Mouse (Mus musculus): ENCODE results near the gene Igfbp5.

The Igfbp5 gene

GRCm38 (mm10) chr1:72869275-72869674, 5.4 kb downstream of the Igfbp5 start:
- CTCF ChIA-PET = no interaction called here

GRCm38 (mm10) chr1:72868429-72869215, 6.1 kb downstream of the Igfbp5 start:
- CTCF ChIA-PET = no interaction called here

- CTCF ChIA-PET = no interaction called here
Observed at GRCm38 (mm10) chr1:72867346-72867745, 7.3 kb downstream of the Igfbp5 start.

- CTCF ChIA-PET = interaction anchor here (0.6 to 0.8 kb wide), 2 partner anchors 960 to 1187 kb away, joined by 4 to 5 read pairs; no protein-coding TSS in a partner anchor
Observed at GRCm38 (mm10) chr1:72866417-72866816, 8.3 kb downstream of the Igfbp5 start.

GRCm38 (mm10) chr1:72865900-72866299, 8.8 kb downstream of the Igfbp5 start:
- CTCF ChIA-PET = interaction anchor here (0.8 kb wide), 1 partner anchor 1188 kb away, joined by 5 read pairs; no protein-coding TSS in a partner anchor

- CTCF ChIA-PET = no interaction called here
Observed at GRCm38 (mm10) chr1:72864272-72864671, 10.4 kb downstream of the Igfbp5 start.

- CTCF ChIA-PET = no interaction called here
Observed at GRCm38 (mm10) chr1:72863692-72864091, 11.0 kb downstream of the Igfbp5 start.

- CTCF ChIA-PET = no interaction called here
Observed at GRCm38 (mm10) chr1:72862248-72862647, 12.4 kb downstream of the Igfbp5 start.

- CTCF ChIA-PET = no interaction called here
Observed at GRCm38 (mm10) chr1:72861702-72862101, 13.0 kb downstream of the Igfbp5 start.

GRCm38 (mm10) chr1:72860502-72860901, 14.2 kb downstream of the Igfbp5 start:
- CTCF ChIA-PET = no interaction called here

GRCm38 (mm10) chr1:72859963-72860362, 14.7 kb downstream of the Igfbp5 start:
- CTCF ChIA-PET = no interaction called here

- CTCF ChIA-PET = no interaction called here
Observed at GRCm38 (mm10) chr1:72858874-72859273, 15.8 kb downstream of the Igfbp5 start.

GRCm38 (mm10) chr1:72858286-72858685, 16.4 kb downstream of the Igfbp5 start:
- CTCF ChIA-PET = no interaction called here

GRCm38 (mm10) chr1:72857631-72858030, 17.1 kb downstream of the Igfbp5 start:
- CTCF ChIA-PET = interaction anchor here (0.6 kb wide), 1 partner anchor 102 kb away, joined by 3 read pairs; no protein-coding TSS in a partner anchor

- CTCF ChIA-PET = interaction anchor here (0.6 kb wide), 1 partner anchor 101 kb away, joined by 3 read pairs; no protein-coding TSS in a partner anchor
Observed at GRCm38 (mm10) chr1:72857142-72857541, 17.5 kb downstream of the Igfbp5 start.

- CTCF ChIA-PET = no interaction called here
Observed at GRCm38 (mm10) chr1:72856209-72856909, 18.3 kb downstream of the Igfbp5 start.

GRCm38 (mm10) chr1:72855729-72856128, 19.0 kb downstream of the Igfbp5 start:
- CTCF ChIA-PET = no interaction called here

GRCm38 (mm10) chr1:72854337-72855237, 20.1 kb downstream of the Igfbp5 start:
- CTCF ChIA-PET = no interaction called here

- CTCF ChIA-PET = no interaction called here
Observed at GRCm38 (mm10) chr1:72853759-72854158, 20.9 kb downstream of the Igfbp5 start.

GRCm38 (mm10) chr1:72849037-72849436, 25.6 kb downstream of the Igfbp5 start:
- CTCF ChIA-PET = no interaction called here

- CTCF ChIA-PET = no interaction called here
Observed at GRCm38 (mm10) chr1:72847849-72848380, 26.8 kb downstream of the Igfbp5 start.

- CTCF ChIA-PET = no interaction called here
Observed at GRCm38 (mm10) chr1:72844675-72845074, 30.0 kb downstream of the Igfbp5 start.

Data from spleen, embryonic (tissue).